Mouse (Mus musculus) thymus, adult 2 months (tissue): ENCODE data around the gene Zfpm1.

ENCODE experiments used
- CTCF ChIP-seq: fragments of 200-500 bp; IDR thresholded peaks from 2 replicates; pipeline ENCODE4 v1.5.1; 2012; ENCODE audit warnings: mild to moderate bottlenecking, control low read depth, low read length, moderate library complexity, borderline replicate concordance; ENCODE audit not compliant: control insufficient read depth, poor library complexity, insufficient read depth; ENCODE audit errors: extremely low read depth
- POLR2A ChIP-seq: fragments of 200-500 bp; IDR thresholded peaks from 2 replicates; pipeline ENCODE4 v1.6.1; 2012; ENCODE audit warnings: mild to moderate bottlenecking, low read length, control low read depth, moderate library complexity; ENCODE audit not compliant: control insufficient read depth, poor library complexity, insufficient read depth; ENCODE audit errors: extremely low read depth

DNA sequence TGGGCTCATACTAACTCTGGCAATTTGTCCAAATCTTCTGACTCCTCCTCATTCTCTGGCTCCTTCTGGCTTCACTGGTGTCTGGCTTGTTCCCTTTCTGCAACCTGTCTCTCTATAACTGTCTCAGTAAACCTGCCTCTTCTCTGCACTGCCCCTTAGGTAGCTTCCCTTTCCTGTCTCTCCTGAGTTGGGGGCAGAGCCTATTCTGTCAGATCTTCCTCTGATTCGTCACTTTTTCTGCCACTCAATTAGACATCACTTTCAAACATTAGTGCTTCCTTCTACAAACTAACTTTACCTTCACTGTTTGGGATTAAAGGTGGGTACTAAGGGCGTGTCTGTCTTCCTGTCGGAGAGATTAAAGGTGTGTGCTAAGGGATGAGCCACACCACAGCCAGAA lies 58.8 kb downstream of the Zfpm1 start:
- TF ChIP-seq POLR2A (no peak), CTCF (no peak)
